8 mouse cellular contexts compared by ENCODE assay signal in genomic region chr10:122894555-122895069, GRCm38 (mm10).
DNase-seq lines count a peak whose midpoint lies in the region; ATAC-seq and TF ChIP-seq lines count a peak whose summit lies in the region.

No protein-coding gene starts in this region.

- 30% methylated on average over 12 of the region's 12 CpGs for WGBS in heart, embryonic 15.5 days
- 83% methylated on average over 12 of the region's 12 CpGs for WGBS in thymus, adult 2 months

- peak overlapping the region; percentile 65 for H3K27ac ChIP-seq in layer of hippocampus, adult 2 months
- peak overlapping the region; percentile 95 for H3K27ac ChIP-seq in heart, embryonic 15.5 days
- H3K27ac ChIP-seq in thymus, adult 2 months (ENCODE audit: control insufficient read depth, insufficient read depth, low read length): no peak overlapping the region; the same call in 1 of the 2 replicates

- H3K4me1 ChIP-seq in heart, embryonic 15.5 days (replicated peaks): peaks cover 32% of the 10 kb centered on the region
- H3K4me1 ChIP-seq in megakaryocyte, embryonic 14.5 days: peaks cover 58% of the 10 kb centered on the region
- no peaks in the 10 kb centered on the region for H3K4me1 ChIP-seq in thymus, adult 2 months (replicated peaks; ENCODE audit: control insufficient read depth, insufficient read depth, low read length)

- TF ChIP-seq POLR2A in thymus, adult 2 months (IDR thresholded peaks at IDR 0.05; ENCODE audit: control insufficient read depth, extremely low read depth, insufficient read depth, low read length, poor library complexity): no peak

- no peaks in the 10 kb centered on the region for H3K9me3 ChIP-seq in heart, embryonic 15.5 days (replicated peaks)
- H3K9me3 ChIP-seq in megakaryocyte, embryonic 14.5 days: peaks cover 8% of the 10 kb centered on the region

- H3K27me3 ChIP-seq in heart, embryonic 15.5 days: no peaks in the 10 kb centered on the region
- H3K27me3 ChIP-seq in megakaryocyte, embryonic 14.5 days (replicated peaks): peaks cover 5% of the 10 kb centered on the region
- no peaks in the 10 kb centered on the region for H3K27me3 ChIP-seq in thymus, adult 2 months (ENCODE audit: control insufficient read depth, insufficient read depth, low read length)

- DNase-seq in layer of hippocampus, adult 2 months (ENCODE audit: low spot score in 2 of 2): no peak
- no peak for DNase-seq in layer of hippocampus, adult 18-20 months (ENCODE audit: low spot score in 2 of 2)
- DNase-seq in adrenal gland, postnatal 14 days: peak; percentile 86
- peak; percentile 91 for DNase-seq in fibroblast of lung, adult 2 months (ENCODE audit: low read depth)
- peak; percentile 69 for DNase-seq in kidney, postnatal 10 days
- DNase-seq in thymus, adult 2 months: no peak

- no peak overlapping the region for H3K9ac ChIP-seq in heart, embryonic 15.5 days

- no peak overlapping the region for H3K4me3 ChIP-seq in layer of hippocampus, adult 2 months
- no peak overlapping the region for H3K4me3 ChIP-seq in heart, embryonic 15.5 days
- peak overlapping the region; percentile 10 for H3K4me3 ChIP-seq in megakaryocyte, embryonic 14.5 days (replicated peaks)
- no peak overlapping the region for H3K4me3 ChIP-seq in thymus, adult 2 months (ENCODE audit: control insufficient read depth, insufficient read depth, low read length)

- no peaks in the 10 kb centered on the region for H3K36me3 ChIP-seq in heart, embryonic 15.5 days
- peaks cover 12% of the 10 kb centered on the region for H3K36me3 ChIP-seq in megakaryocyte, embryonic 14.5 days (replicated peaks; ENCODE audit: low read length)
- no peaks in the 10 kb centered on the region for H3K36me3 ChIP-seq in thymus, adult 2 months (ENCODE audit: control insufficient read depth, insufficient read depth, low read length)

- ATAC-seq in heart, embryonic 15.5 days (replicated peaks; ENCODE audit: insufficient number of reproducible peaks, insufficient read depth, low FRiP score, low read depth): peak; percentile 84

- 0 out of 2 replicates have a peak overlapping the region, but pooled peaks have one; percentile 7 for H3K4me2 ChIP-seq in heart, embryonic 15.5 days

- no peak for TF ChIP-seq CTCF in layer of hippocampus, adult 2 months (conservative IDR thresholded peaks at IDR 0.05)
- TF ChIP-seq CTCF in thymus, adult 2 months (IDR thresholded peaks at IDR 0.05; ENCODE audit: borderline replicate concordance, control insufficient read depth, extremely low read depth, insufficient read depth, low read length, poor library complexity): no peak

Comparison
In these comparisons a context has a peak if more than half of its experiments do, and no peak if none do; other contexts are left out.
1. DNase-seq: peak in adrenal gland, postnatal 14 days (single experiment), fibroblast of lung, adult 2 months (single experiment) and kidney, postnatal 10 days (single experiment); none in layer of hippocampus, adult 2 months (0 of 2), layer of hippocampus, adult 18-20 months (0 of 2) and thymus, adult 2 months (single experiment).